Mouse (Mus musculus): ENCODE data around the gene Pnpt1. TPM values are rescaled to one million over a fixed set of nuclear protein-coding genes. Genes with fewer than 3 reads are reported as not detected.

Pnpt1 gene
- 20.7 and 21.8 TPM in 2 replicates for polyA plus RNA-seq (2015; fragmentation: Nextera tagmentation; extraction: Ambion mirVana)

GRCm38 (mm10) chr11:29130385-29131355 is at the start of gene Pnpt1:
Pnpt1 (plus strand) TSS chr11:29130744.

GRCm38 (mm10) chr11:29172563-29173124 is 42.1 kb downstream of the Pnpt1 start, which contains the start of gene Ppp4r3b:
Ppp4r3b (plus strand) TSS chr11:29172890.

Other genes with a start within 250 kb of the Pnpt1 start
- gene Ppp4r3b, start 42.1 kb downstream of the Pnpt1 start, polyA plus RNA-seq (2015; fragmentation: Nextera tagmentation; extraction: Ambion mirVana), result 51.4 and 54.0 TPM in 2 replicates
- 162 and 167 TPM in 2 replicates for gene Cfap36, start 116.7 kb downstream of the Pnpt1 start, polyA plus RNA-seq (2015; fragmentation: Nextera tagmentation; extraction: Ambion mirVana)
- gene Ccdc88a, start 242.9 kb downstream of the Pnpt1 start, polyA plus RNA-seq (2015; fragmentation: Nextera tagmentation; extraction: Ambion mirVana), result 72.0 and 84.7 TPM in 2 replicates